Mouse (Mus musculus): ENCODE results near the gene Krtap5-4.
"Not testable (repeated sequence)": the region's sequence is repeated elsewhere in the genome, so short reads cannot be mapped to it uniquely, and the experiment has no call there.

The Krtap5-4 gene

DNA sequence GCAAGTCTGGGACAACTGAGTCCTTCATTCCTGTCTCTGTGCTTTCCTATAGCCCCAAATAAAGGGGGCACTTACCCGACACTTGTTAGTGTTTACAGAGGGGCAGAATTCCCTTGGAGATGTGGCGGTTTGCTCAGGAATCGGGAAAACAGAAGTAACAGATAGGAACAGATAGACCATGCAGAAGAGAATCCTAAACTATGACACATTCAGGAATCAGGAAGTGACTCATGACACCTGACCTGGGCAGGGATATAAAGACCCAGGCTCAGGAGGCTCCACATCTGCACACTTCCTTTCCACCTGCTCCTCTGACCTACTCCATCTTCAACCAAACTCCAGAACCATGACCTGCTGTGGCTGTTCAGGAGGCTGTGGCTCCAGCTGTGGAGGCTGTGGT is at the start of gene Krtap5-4:
Gene Krtap5-4 (plus strand): TSS at position 301 of the 400 bp plus-strand sequence.
- no peak for DNase-seq (ENCODE audit: low spot score)

DNA sequence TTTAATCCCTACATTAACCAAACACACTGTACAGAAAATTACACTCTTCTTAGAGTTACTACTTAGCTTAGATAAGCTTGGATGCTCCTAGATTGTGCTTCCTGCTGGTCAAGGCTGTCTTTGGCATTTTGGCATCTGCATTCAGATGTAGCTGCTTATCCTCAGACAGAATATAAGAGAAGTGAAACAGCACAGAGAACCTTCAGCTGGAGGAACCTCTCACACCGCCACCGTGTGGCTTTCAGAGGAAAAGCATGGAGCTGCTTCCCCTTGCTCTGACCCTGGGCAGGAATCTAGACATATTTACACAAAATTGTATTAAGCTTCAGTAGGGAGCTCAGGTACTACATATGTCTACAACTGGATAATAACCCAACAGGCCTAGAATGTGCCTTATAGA is 47.8 kb upstream of the Krtap5-4 start:
- no peak for DNase-seq (ENCODE audit: low spot score)

DNA sequence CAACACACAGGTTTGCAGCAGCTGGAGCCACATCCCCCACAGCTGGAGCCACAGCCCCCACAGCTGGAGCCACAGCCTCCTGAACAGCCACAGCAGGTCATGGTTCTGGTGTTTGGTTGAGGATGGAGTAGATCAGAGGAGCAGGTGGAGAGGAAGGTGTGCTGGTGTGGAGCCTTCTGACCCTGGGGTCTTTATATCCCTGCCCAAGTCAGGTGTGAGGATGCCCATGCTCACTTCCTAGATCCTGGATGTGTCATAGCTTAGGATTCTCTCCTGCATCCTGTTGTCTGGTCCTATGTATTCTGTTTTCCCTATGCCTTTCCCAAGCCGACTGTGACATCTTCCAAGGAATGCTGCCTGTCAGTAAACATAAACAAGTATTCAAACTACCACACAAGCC is 45.1 kb upstream of the Krtap5-4 start, which contains the start of gene Gm2431:
Gene Gm2431 (minus strand): TSS at position 101 of the 400 bp plus-strand sequence.
- not testable (repeated sequence) for DNase-seq (ENCODE audit: low spot score)

DNA sequence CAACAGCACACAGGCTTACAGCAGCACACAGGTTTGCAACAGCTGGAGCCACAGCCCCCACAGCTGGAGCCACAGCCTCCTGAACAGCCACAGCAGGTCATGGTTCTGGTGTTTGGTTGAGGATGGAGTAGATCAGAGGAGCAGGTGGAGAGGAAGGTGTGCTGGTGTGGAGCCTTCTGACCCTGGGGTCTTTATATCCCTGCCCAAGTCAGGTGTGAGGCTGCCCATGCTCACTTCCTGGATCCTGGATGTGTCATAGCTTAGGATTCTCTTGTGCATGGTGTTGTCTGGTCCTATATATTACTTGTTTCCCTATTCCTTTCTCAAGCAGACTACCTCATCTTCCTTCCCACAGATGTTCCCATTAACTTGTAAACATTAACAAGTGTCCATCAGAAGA is 29.1 kb upstream of the Krtap5-4 start, which contains the start of gene Gm4559:
Gene Gm4559 (minus strand): TSS at position 101 of the 400 bp plus-strand sequence.
- not testable (repeated sequence) for DNase-seq (ENCODE audit: low spot score)

DNA sequence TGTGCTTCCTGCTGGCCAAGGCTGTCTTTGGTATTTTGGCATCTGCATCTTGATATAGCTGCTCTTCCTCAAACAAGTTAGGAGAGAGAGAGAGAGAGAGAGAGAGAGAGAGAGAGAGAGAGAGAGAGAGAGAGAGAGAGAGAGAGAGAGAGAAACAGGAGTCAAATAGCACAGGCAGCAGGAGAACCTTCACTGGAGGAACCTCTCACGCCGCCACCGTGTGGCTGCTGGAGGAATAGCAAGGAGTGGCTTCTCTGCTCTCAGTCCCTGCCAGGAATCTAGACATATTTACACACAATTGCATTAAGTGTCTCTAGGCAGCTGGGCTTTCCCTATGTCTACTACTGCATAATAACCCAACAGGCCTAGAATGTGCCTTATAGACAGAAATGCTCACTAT is 25.2 kb upstream of the Krtap5-4 start:
- not testable (repeated sequence) for DNase-seq (ENCODE audit: low spot score)

DNA sequence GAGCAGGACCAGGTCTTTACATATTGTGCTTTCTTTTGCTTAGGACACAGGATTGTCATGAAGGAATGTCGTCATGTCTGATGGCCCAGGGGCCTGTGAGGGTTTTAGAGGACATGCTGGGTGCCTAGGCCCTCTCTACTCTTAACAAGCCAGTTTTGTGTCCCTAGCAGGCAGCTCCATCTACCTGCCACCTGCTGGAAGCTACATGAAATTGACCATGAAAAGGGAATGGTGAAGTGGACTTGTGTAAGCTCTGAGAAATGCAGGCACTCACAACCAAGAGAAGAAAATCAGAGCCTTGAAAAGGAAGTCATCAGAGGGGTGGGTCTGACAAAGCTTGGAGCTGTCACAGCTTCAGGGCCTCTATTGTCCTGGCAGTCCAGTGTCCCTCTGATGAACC is 24.1 kb upstream of the Krtap5-4 start:
- DNase-seq (ENCODE audit: low spot score): not testable (repeated sequence)

DNA sequence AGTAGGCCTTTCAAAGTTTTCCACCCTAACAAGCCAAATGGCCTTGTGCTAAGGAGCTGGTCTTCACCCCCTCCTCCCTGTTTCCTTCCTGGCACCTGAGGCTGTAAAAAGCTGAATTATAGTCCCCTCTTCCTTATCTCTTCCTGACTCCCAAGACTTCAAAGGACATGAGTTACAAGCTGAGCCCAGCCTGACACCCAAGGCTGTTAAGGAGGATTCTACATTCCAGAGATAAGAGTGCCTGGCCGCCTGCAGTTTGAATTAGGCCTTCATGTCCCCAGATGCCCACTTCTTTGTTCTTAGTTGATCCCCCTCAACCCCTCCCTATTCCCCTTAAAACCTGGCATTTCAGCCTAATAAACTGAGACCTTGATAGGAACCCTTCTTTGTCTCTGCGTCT is 20.5 kb upstream of the Krtap5-4 start:
- DNase-seq (ENCODE audit: low spot score): not testable (repeated sequence)

DNA sequence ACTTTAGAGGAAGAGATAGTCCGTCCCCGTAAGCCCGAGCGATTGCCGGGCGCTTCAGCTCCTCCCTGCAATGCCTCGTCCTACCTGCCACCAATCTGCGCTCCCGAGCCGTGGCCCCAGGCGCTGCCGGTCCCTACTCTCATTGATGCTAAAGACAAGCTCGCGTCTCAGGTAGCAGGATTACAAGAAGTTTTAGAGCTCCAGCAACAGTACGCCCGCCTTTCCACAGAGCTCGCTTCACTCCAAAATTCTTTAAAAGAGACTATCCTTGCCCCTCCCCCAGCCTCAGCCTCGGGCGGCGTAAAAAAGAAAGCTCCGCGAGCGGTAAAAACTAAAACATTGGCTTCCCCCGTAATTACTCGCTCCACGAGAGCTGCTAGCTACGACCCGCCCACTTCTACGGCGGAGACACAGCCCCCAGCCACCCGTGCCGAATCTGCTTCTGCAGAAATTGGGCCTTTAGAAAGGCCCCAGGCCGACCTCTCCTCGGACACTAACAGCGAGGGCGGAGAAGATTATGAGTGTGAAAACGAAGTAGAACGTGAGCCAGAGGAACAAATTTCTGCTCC is 19.2 kb upstream of the Krtap5-4 start:
- DNase-seq (ENCODE audit: low spot score): peak; percentile 36

DNA sequence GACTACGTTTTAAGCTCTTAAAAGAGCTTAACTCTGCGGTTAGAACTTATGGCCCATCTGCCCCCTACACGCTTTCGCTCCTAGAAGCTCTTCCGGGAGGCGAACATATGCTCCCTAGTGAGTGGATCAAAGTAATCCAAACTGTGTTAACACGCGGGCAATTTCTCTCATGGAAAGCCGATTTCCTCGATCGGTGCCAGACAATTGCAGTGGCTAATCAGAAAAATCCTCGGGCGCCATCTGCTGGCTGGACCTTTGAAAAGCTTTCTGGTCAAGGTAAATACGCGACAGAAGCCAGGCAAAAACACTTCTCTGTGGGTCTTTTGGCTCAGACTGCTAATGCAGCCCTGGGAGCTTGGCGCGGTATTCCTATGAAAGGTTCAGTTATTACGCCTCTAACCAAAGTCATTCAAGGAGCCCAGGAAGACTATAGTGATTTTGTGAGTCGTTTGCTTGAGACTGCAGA is 18.7 kb upstream of the Krtap5-4 start:
- DNase-seq (ENCODE audit: low spot score): peak; percentile 82

DNA sequence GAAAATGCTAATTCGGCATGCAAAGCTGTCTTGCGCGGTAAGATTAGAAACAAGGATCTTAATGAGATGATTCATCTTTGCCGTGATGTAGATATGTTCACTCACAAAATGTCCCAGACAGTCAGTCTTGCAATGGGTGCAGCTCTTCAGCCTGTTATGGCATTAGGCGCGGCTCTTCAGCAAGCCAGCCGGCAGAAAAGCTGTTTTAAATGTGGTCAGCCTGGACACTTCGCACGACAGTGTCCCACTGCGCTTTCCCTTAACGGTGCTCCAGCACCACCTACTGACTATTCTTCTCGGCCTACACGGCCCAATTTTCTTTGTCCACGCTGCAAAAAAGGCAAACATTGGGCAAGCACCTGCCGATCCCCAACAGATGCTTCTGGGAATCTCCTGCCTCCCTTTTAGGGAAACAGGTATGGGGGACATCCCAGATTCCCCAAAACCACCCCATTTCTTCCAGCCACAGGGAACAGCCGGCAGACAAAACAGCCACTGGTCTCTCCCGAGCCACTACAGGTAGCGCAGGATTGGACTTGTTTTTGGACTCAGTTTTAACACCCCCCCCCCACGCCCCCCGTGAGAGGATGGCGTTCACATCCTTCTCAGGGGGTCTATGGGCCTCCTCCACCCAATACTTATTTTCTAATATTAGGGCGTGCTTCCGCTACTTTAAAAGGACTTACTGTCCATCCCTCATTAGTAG is 18.1 kb upstream of the Krtap5-4 start:
- DNase-seq (ENCODE audit: low spot score): no peak

DNA sequence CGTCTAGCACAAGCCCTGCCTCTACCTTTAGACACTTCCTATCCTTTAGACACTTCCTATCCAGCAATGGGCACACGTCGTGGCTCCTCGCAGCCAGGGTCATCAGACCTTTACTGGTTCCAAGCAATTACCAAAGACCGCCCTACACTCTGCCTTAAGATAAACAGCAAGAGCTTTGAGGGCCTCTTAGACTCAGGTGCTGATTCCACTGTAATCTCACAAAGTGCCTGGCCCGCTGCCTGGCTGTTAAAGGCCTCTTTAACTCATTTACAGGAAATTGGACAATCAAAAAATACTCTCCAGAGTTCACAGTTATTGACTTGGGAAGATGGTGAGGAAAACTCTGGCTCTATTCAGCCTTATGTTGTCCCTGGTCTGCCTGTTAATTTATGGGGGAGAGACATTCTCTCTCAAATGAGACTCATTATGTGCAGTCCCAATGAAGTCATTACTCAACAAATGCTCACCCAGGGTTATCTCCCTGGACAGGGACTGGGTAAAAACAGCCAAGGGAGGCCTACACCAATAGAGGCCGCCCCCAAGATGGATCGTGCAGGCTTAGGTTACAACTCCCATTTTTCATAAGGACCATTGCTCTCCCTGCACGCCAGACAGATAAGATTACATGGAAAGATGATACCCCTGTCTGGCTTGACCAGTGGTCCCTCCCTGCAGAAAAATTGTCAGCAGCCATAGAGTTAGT is 17.3 kb upstream of the Krtap5-4 start:
- DNase-seq (ENCODE audit: low spot score): not testable (repeated sequence)

DNA sequence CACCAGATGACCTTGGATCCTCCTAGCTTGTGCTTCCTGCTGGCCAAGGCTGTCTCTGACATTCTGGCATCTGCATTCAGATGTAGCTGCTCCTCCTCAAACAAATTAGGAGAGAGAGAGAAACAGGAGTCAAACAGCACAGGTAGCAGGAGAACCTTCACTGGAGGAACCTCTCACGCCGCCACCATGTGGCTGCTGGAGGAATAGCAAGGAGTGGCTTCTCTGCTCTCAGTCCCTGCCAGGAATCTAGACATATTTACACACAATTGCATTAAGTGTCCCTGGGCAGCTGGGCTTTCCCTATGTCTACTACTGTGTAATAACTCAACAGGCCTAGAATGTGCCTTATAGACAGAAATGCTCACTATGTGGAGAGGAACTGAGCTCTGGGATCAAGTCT is 9.5 kb upstream of the Krtap5-4 start:
- not testable (repeated sequence) for DNase-seq (ENCODE audit: low spot score)

DNA sequence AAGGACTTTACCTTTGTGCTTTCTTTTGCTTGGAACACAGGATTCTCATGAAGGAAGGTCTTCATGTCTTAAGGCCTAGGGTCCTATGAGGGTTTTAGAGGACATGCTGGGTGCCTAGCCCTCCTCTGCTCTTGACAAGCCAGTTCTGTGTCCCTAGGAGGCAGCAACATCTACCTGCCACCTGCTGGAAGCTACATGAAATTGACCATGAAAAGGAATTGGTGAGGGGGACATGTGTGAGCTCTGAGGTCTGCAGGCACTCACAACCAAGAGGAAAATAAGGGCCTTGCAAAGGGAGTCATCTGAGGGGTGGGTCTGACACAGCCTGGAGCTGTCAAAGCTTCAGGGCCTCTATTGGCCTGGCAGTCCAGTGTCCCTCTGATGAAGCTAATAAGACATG is 7.9 kb upstream of the Krtap5-4 start:
- no peak for DNase-seq (ENCODE audit: low spot score)

DNA sequence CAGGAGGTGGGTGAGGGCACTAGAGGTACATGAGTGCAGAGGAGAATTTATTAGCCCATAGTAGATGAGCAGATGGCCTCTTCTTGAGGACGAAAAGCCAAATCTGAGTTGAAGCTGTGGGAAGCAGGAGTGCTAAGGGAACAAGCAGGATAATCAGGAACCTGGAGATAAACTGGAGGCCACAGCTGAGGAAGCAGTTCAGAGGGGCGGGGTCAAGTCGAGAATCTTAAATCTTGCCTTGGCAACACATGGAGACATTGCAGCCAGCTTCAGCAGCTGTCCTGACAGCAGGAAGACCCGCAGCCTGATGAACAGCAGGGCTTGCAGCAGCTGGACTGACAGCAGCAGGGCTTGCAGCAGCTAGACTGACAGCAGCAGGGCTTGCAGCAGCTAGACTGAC is 7.2 kb upstream of the Krtap5-4 start:
- not testable (repeated sequence) for DNase-seq (ENCODE audit: low spot score)

DNA sequence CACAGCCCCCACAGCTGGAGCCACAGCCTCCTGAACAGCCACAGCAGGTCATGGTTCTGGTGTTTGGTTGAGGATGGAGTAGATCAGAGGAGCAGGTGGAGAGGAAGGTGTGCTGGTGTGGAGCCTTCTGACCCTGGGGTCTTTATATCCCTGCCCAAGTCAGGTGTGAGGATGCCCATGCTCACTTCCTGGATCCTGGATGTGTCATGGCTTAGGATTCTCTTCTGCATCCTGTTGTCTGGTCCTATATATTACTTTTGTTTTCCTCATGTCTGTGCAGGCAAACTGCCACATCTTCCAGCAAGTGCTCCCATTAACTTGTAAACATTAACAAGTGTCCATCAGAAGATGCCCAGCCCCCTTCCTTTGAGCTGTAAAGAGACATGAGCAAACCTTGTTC is 6.3 kb upstream of the Krtap5-4 start, which contains the start of gene Krtap5-1:
Gene Krtap5-1 (minus strand): TSS at position 101 of the 400 bp plus-strand sequence.
- DNase-seq (ENCODE audit: low spot score): not testable (repeated sequence)

DNA sequence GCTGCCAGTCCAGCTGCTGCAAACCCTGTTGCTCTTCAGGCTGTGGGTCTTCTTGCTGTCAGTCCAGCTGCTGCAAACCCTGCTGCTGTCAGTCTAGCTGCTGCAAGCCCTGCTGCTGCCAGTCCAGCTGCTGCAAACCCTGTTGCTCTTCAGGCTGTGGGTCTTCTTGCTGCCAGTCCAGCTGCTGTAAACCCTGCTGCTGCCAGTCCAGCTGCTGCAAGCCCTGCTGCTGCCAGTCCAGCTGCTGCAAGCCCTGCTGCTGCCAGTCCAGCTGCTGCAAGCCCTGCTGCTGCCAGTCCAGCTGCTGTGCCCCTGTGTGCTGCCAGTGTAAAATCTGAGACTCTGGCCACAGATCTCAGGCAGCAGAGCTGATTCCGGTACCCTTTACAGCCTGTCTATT is 580 bp downstream of the Krtap5-4 start:
- DNase-seq (ENCODE audit: low spot score): not testable (repeated sequence)

DNA sequence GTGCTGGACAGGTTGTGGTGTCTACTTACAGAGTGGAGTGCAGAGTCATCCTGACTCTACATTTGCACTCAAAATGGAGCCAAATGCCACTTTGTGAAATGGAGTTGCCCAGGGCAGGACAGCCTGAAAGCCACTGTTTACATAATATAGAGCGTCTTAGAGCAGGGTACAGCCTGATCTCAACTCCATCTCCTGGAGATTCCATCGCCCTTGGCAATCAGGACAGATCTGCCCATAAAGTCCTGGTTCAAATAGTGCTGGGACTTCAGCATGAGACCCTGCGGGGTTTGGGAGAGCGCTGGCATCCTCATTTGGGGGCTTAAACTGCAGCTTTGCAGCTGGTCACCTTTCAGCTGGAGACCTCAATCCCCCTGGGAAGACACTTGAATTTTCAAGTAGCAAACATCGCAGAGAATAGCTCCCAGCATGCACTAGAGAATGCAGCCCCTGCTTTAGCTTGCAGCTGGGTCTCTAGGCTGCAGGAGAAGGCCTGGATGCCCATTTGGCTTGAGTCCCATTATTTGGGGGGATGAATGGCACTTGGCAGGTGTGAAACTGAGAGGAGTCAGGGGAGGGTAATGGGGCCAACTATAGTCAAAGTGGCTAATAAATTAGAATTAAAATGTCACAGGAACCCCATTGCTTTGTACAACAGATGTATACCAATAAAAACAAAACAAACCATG is 11.4 kb downstream of the Krtap5-4 start:
- DNase-seq (ENCODE audit: low spot score): no peak

DNA sequence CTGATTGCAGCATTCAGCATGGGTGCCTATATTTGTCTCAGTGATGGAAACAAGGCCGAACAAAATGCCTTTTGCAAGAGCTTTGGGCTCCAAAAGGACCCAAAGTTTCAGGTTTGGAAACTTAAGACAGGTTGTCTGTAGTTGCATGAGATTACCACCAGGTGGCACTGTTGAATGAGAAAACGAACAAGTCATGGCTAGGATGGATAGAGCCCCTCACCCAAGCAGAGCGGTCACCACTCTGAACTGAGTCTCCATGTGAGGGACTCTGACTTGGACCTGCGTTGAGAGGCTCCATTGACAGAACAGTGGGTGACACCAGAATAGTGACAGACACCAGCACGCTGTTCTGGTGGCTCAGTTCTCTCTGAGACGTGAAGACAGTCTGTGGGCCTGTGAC is 13.2 kb downstream of the Krtap5-4 start:
- no peak for DNase-seq (ENCODE audit: low spot score)

DNA sequence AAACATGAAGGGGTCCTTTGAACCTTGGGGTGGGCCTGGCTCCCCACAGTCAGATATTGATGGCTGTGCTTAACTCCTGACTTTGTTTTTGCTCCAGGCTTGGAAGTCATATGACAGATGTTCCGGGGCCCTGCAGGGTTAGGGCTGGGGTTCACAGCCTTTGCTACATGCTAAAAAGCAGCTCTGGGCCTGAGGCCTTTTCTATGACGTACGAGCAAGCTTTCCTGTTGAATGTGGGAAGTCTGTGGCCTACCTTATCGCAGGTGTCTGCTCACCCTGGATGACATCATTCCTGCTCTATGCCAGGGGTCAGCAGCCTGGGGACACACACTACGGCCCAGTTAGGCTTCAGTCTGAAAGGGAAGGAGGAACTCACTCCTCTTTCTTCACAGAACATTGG is 13.9 kb downstream of the Krtap5-4 start:
- no peak for DNase-seq (ENCODE audit: low spot score)

DNA sequence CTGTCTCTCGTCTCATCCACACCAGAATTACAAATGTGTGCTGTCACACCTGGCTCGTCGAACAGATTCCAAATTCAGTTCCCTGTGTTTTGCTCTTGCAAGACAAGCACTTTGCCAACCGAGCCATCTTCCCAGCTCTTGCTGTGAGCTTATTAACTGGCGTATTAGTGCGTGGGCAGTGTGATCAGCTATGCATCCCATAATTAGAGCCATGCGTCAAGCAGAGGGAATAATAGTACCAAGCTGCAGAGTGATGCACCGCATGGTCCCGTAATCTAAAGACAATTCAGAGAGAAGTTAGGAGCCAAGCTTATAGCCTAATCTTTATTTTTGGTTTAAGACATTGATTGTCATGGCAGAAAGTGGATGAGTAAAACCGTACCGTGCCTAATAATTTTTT is 15.8 kb downstream of the Krtap5-4 start:
- DNase-seq (ENCODE audit: low spot score): no peak

DNA sequence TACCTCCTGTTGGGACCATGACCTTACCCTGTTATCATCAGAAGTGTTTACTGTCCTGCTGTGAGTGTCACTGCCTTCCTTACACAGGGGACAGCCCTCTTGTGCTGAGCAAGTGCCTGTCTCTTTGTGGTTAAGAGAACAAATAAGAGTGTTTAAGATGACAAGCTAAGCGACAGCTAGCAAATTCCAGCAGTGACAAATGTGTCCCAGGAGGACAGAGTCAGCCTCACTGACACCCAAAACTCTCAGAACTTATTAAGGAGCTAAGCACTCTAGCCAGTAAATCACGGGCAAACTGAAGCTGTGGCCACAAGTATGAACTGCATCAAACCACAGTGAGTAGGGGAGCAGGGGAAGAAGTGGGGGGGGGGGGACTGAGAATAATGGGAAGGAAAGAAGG is 17.6 kb downstream of the Krtap5-4 start:
- no peak for DNase-seq (ENCODE audit: low spot score)

DNA sequence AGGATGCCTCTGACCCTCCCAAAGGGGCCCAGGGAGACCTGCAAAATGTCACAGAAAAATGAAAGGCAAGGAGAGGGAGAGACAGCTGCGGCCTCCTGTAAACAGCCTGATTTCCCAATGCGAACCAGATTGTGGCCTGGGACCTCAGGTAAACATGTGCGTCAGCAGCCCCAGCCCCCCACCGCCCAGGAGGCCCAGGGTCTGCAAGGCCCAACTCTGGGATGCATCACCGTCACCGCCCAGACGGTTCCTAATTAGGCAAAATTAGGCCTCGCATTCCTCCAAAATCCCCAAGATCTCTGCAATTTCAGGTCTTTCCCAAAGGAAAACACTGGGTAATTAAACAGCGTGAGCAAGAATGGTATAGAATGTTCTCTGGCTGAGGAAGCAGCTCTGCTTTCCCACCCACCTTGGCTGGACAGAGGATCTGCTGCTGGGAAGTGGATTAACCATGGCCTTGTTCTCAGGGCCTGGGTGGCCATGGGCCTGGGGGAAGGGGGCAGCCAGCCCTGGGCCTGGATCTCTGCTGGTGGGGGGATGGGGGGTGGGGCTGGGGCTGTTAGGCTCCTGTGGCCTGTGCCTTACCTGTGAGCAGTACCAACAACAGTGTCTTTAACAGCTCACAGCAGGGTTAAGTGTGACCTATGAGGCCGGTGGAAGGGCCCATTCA is 18.4 kb downstream of the Krtap5-4 start:
- DNase-seq (ENCODE audit: low spot score): not testable (repeated sequence)
